Mouse (Mus musculus): ENCODE results near the gene Eif2b3.

DNA sequence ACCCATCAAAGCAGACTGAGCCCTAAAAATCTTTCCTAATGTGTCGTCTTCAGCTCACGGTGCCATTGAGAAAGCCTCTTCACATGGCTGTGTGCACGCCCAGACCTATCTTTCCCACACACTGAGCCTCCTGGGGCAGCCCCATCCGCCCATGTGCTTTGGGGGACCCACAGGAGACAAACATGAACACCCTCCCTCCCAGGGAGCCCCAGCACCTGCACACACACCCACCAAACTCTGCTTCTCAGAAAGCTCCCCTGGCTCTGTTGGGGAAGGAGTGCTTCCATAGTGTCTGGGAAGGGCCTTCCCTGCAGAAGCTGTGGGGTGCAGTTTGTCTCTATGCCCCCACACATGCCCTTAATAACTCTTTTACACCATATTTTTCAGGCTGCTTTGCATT lies 14.6 kb upstream of the Eif2b3 start:
- TF ChIP-seq POLR2A (IDR thresholded peaks at IDR 0.05; ENCODE audit: borderline replicate concordance, low read depth, low read length) (no peak), CTCF (IDR thresholded peaks at IDR 0.05; ENCODE audit: low read depth, low read length) (no peak)
